Mouse (Mus musculus) heart, embryonic 12.5 days (tissue): Measurements from ENCODE around the gene Neb. TPM values are rescaled to one million over a fixed set of nuclear protein-coding genes. Genes with fewer than 3 reads are reported as not detected.

Experiments
- ATAC-seq: fragments of 200-750 bp; cut with Nextera tagmentation; 2 replicates; pipeline ENCODE4 v1.8.0; 2017; ENCODE audit warnings: moderate TSS enrichment, moderate library complexity; ENCODE audit not compliant: insufficient number of reproducible peaks, low FRiP score
- H3K27ac ChIP-seq: fragments of 300-500 bp; sonication (generic); 2 replicates; pipeline ENCODE4 v1.5.1; 2016; ENCODE audit warnings: mild to moderate bottlenecking, moderate library complexity; ENCODE audit not compliant: poor library complexity, severe bottlenecking
- H3K27me3 ChIP-seq: fragments of 300-500 bp; sonication (generic); replicated peaks from 2 replicates; pipeline ENCODE4 v1.6.1; 2016; ENCODE audit warnings: mild to moderate bottlenecking, moderate library complexity
- H3K36me3 ChIP-seq: fragments of 300-500 bp; sonication (generic); 2 replicates; pipeline ENCODE4 v1.6.1; 2016; ENCODE audit warnings: mild to moderate bottlenecking, moderate library complexity
- H3K4me1 ChIP-seq: fragments of 300-500 bp; sonication (generic); replicated peaks from 2 replicates; pipeline ENCODE4 v1.6.1; 2016; ENCODE audit warnings: mild to moderate bottlenecking
- H3K4me2 ChIP-seq: fragments of 300-500 bp; sonication (generic); 2 replicates; pipeline ENCODE4 v1.6.1; 2016; ENCODE audit warnings: mild to moderate bottlenecking, moderate library complexity
- H3K4me3 ChIP-seq: fragments of 300-500 bp; sonication (generic); 2 replicates; pipeline ENCODE4 v1.5.1; 2016; ENCODE audit warnings: mild to moderate bottlenecking
- H3K9ac ChIP-seq: fragments of 300-500 bp; sonication (generic); 2 replicates; pipeline ENCODE4 v1.6.1; 2016; ENCODE audit warnings: mild to moderate bottlenecking, moderate library complexity
- H3K9me3 ChIP-seq: fragments of 300-500 bp; sonication (generic); replicated peaks from 2 replicates; pipeline ENCODE4 v1.6.1; 2016; ENCODE audit warnings: mild to moderate bottlenecking, moderate library complexity
- WGBS: fragments of 180-500 bp; shearing (Covaris S2); methylation state at CpG from one replicate; pipeline ENCODE4 v1.1.7; 2016; 5-methylcytosine and 5-hydroxymethylcytosine counted together
- polyA plus RNA-seq: library from polyadenylated mRNA; unstranded; fragments of >200 nt; fragmentation: Nextera tagmentation; extraction: Ambion mirVana; gene quantifications from 2 replicates; pipeline ENCODE4 v1.2.1, GENCODE M21; 2016

Gene Neb
- 2.0 and 2.6 TPM in 2 replicates for polyA plus RNA-seq

- 37% methylated on average over 7 of the region's 7 CpGs for WGBS
- no peak within 1 kb of the TSS for H3K27ac ChIP-seq
- H3K4me1 ChIP-seq, result no peaks in the 10 kb centered on the region; the same call in 1 of the 2 replicates
- H3K27me3 ChIP-seq, result no peaks in the 10 kb centered on the region
- no peak within 1 kb of the TSS for H3K4me3 ChIP-seq
- peak within 1 kb of the TSS; percentile 29; the same call in 1 of the 2 replicates for H3K4me2 ChIP-seq
- H3K36me3 ChIP-seq, result no peaks in the 10 kb centered on the region
- no peak within 1 kb of the TSS for H3K9ac ChIP-seq
- H3K9me3 ChIP-seq, result no peaks in the 10 kb centered on the region
- ATAC-seq, result peak; percentile 73
Observed at GRCm38 (mm10) chr2:52378448-52378804, at the start of gene Neb. Gene Neb (minus strand): TSS chr2:52378474.

GRCm38 (mm10) chr2:52427383-52427782 is 49.1 kb upstream of the Neb start:
- H3K4me3 ChIP-seq, result no peak overlapping the region
- WGBS, result 75% methylated on average over 3 of the region's 3 CpGs
- no peak for ATAC-seq

GRCm38 (mm10) chr2:52426041-52426440 is 47.8 kb upstream of the Neb start:
- H3K27me3 ChIP-seq, result no peaks in the 10 kb centered on the region
- H3K9ac ChIP-seq, result no peak overlapping the region
- H3K27ac ChIP-seq, result no peak overlapping the region
- peaks cover 21% of the 10 kb centered on the region for H3K4me1 ChIP-seq
- 84% methylated on average over 3 of the region's 3 CpGs for WGBS
- no peak for ATAC-seq
- no peaks in the 10 kb centered on the region for H3K36me3 ChIP-seq
- no peaks in the 10 kb centered on the region for H3K9me3 ChIP-seq
- peak overlapping the region; percentile 86 for H3K4me2 ChIP-seq
- H3K4me3 ChIP-seq, result 0 out of 2 replicates have a peak overlapping the region, but pooled peaks have one; percentile 72

More at GRCm38 (mm10) chr2:52427383-52427782, 49.1 kb upstream of the Neb start:
- Histone ChIP-seq H3K9me3 (no peaks in the 10 kb centered on the region), H3K27me3 (no peaks in the 10 kb centered on the region), H3K4me2 (no peak overlapping the region), H3K36me3 (no peaks in the 10 kb centered on the region), H3K27ac (no peak overlapping the region), H3K9ac (no peak overlapping the region), H3K4me1 (peaks cover 9% of the 10 kb centered on the region)

GRCm38 (mm10) chr2:52425523-52425795 is 47.2 kb upstream of the Neb start:
- H3K4me3 ChIP-seq, result peak overlapping the region; percentile 72
- H3K27me3 ChIP-seq, result no peaks in the 10 kb centered on the region
- H3K4me1 ChIP-seq, result peaks cover 25% of the 10 kb centered on the region
- H3K36me3 ChIP-seq, result no peaks in the 10 kb centered on the region
- peak overlapping the region; percentile 67 for H3K27ac ChIP-seq
- no peaks in the 10 kb centered on the region for H3K9me3 ChIP-seq
- peak overlapping the region; percentile 86 for H3K9ac ChIP-seq
- peak overlapping the region; percentile 86 for H3K4me2 ChIP-seq
- no peak for ATAC-seq
- WGBS, result 21% methylated on average over 10 of the region's 10 CpGs

GRCm38 (mm10) chr2:52424747-52425522 is 46.7 kb upstream of the Neb start, which contains the start of gene Arl5a:
Gene Arl5a (minus strand): TSS chr2:52424901.
- Histone ChIP-seq H3K9ac (peak within 1 kb of the TSS; percentile 86), H3K4me1 (peaks cover 30% of the 10 kb centered on the region), H3K36me3 (no peaks in the 10 kb centered on the region), H3K27me3 (no peaks in the 10 kb centered on the region), H3K4me3 (peak within 1 kb of the TSS; percentile 72), H3K9me3 (no peaks in the 10 kb centered on the region), H3K4me2 (peak within 1 kb of the TSS; percentile 86), H3K27ac (peak within 1 kb of the TSS; percentile 80)
- peak; percentile 97 for ATAC-seq
- under 1% methylated on average over 57 of the region's 57 CpGs for WGBS

GRCm38 (mm10) chr2:52424248-52424728 is 46.0 kb upstream of the Neb start:
- Histone ChIP-seq H3K9ac (peak overlapping the region; percentile 86), H3K27me3 (no peaks in the 10 kb centered on the region), H3K4me3 (peak overlapping the region; percentile 72), H3K36me3 (no peaks in the 10 kb centered on the region), H3K9me3 (no peaks in the 10 kb centered on the region), H3K4me1 (peaks cover 36% of the 10 kb centered on the region), H3K27ac (peak overlapping the region; percentile 80), H3K4me2 (peak overlapping the region; percentile 86)
- peak; percentile 66 for ATAC-seq
- WGBS, result under 1% methylated on average over 41 of the region's 42 CpGs

GRCm38 (mm10) chr2:52423611-52424247 is 45.5 kb upstream of the Neb start:
- no peak for ATAC-seq
- Histone ChIP-seq H3K9ac (peak overlapping the region; percentile 86), H3K27me3 (no peaks in the 10 kb centered on the region), H3K4me1 (peaks cover 41% of the 10 kb centered on the region), H3K4me3 (peak overlapping the region; percentile 72), H3K4me2 (peak overlapping the region; percentile 86), H3K36me3 (no peaks in the 10 kb centered on the region), H3K27ac (peak overlapping the region; percentile 80), H3K9me3 (no peaks in the 10 kb centered on the region)
- 2% methylated on average over 16 of the region's 16 CpGs for WGBS

- Histone ChIP-seq H3K27ac (peak overlapping the region; percentile 80; the same call in 1 of the 2 replicates), H3K9me3 (no peaks in the 10 kb centered on the region), H3K4me3 (peak overlapping the region; percentile 72), H3K27me3 (no peaks in the 10 kb centered on the region), H3K4me2 (peak overlapping the region; percentile 86), H3K9ac (peak overlapping the region; percentile 86), H3K4me1 (peaks cover 44% of the 10 kb centered on the region), H3K36me3 (no peaks in the 10 kb centered on the region)
- no peak for ATAC-seq
- WGBS, result 46% methylated on average over 8 of the region's 8 CpGs
Observed at GRCm38 (mm10) chr2:52422871-52423610, 44.8 kb upstream of the Neb start.

GRCm38 (mm10) chr2:52421197-52421596 is 42.9 kb upstream of the Neb start:
- peak overlapping the region; percentile 52 for H3K27ac ChIP-seq
- H3K27me3 ChIP-seq, result no peaks in the 10 kb centered on the region
- H3K9ac ChIP-seq, result peak overlapping the region; percentile 44
- H3K4me1 ChIP-seq, result peaks cover 44% of the 10 kb centered on the region
- H3K4me2 ChIP-seq, result peak overlapping the region; percentile 86
- H3K4me3 ChIP-seq, result no peak overlapping the region
- no peak for ATAC-seq
- H3K36me3 ChIP-seq, result peaks cover 6% of the 10 kb centered on the region
- 29% methylated on average over 6 of the region's 6 CpGs for WGBS
- H3K9me3 ChIP-seq, result no peaks in the 10 kb centered on the region

GRCm38 (mm10) chr2:52420001-52420710 is 41.9 kb upstream of the Neb start:
- Histone ChIP-seq H3K4me2 (no peak overlapping the region), H3K36me3 (peaks cover 16% of the 10 kb centered on the region), H3K9me3 (peaks cover 3% of the 10 kb centered on the region; the same call in 1 of the 2 replicates), H3K4me1 (peaks cover 42% of the 10 kb centered on the region), H3K27ac (peak overlapping the region; percentile 21; the same call in 1 of the 2 replicates), H3K4me3 (no peak overlapping the region), H3K9ac (no peak overlapping the region), H3K27me3 (no peaks in the 10 kb centered on the region)
- 78% methylated on average over 7 of the region's 7 CpGs for WGBS
- ATAC-seq, result no peak
